Mouse (Mus musculus): Measurements from ENCODE around the gene Gbp4. TPM values are rescaled to one million over a fixed set of nuclear protein-coding genes. Genes with fewer than 3 reads are reported as not detected.

Gbp4 gene
- polyA plus RNA-seq (2021; fragmentation: Nextera tagmentation), result 0.35 and 0.73 TPM in 2 replicates
- long read RNA-seq, experiment 1, partial matches to known transcripts, result 1 of 1 reads
- long read RNA-seq, experiment 1, other reads (novel, unspliced or antisense), result 0 of 1 reads
- long read RNA-seq, experiment 2, full-length matches to known transcripts, result 3 of 6 reads
- long read RNA-seq, experiment 2, partial matches to known transcripts, result 1 of 6 reads
- long read RNA-seq, experiment 2, other reads (novel, unspliced or antisense), result 2 of 6 reads

DNA sequence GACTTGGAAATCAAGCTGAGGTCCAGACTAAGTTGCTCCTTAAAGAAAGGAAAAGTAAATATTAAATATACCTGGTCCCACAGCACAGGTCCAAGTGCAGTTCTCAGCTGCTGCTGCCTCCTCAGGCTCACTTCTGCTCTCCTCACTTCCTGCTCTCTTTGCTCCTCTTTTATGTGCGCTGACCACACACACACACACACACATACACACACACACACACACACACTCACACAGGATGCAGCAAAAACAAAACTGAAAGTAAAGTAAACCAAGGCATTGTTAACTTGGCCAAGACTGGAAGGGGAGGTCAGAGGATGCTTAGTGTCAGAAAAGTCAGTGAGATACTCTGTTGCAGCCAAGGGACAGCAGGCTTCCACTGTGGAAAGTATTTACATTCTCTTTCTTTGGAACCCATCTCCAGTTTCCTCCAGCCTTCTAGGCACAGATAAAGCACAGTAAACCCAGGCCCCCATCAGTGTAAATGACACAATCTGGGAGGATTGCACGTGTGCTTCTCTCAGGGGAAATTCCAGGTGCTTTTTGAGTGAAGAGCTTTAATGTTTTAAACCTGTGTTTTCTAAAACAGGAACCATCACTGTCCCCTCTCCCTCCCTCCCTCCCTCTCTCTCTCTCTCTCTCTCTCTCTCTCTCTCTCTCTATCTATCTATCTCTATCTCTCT is at the start of gene Gbp4, which contains the start of the genes Gbp9 and Gbp8:
TSS of gene Gbp4 (minus strand) at position 178 of the 680 bp plus-strand sequence.
TSS of gene Gbp9 (minus strand) at position 131 of the 680 bp plus-strand sequence.
TSS of gene Gbp8 (minus strand) at position 132 of the 680 bp plus-strand sequence.

Other genes starting within 250 kb of the Gbp4 start
- gene Abcg3, start 156.9 kb downstream of the Gbp4 start, polyA plus RNA-seq (2021; fragmentation: Nextera tagmentation), result 0.15 and 0.25 TPM in 2 replicates
- 0.34 and 0.94 TPM in 2 replicates for gene Gbp9, start within 50 bp of the Gbp4 start, polyA plus RNA-seq (2021; fragmentation: Nextera tagmentation)
- gene Gbp8, start within 50 bp of the Gbp4 start, polyA plus RNA-seq (2021; fragmentation: Nextera tagmentation), result 0.08 and 0.19 TPM in 2 replicates
- 0.09 and 0.21 TPM in 2 replicates for gene Gbp10, start 99.9 kb upstream of the Gbp4 start, polyA plus RNA-seq (2021; fragmentation: Nextera tagmentation)
- 0.09 and 0.18 TPM in 2 replicates for gene Gm43302, start 154.1 kb upstream of the Gbp4 start, polyA plus RNA-seq (2021; fragmentation: Nextera tagmentation)
- 1.0 and 2.2 TPM in 2 replicates for gene Gbp6, start 154.1 kb upstream of the Gbp4 start, polyA plus RNA-seq (2021; fragmentation: Nextera tagmentation)